Mouse (Mus musculus): ENCODE results near the gene Zfp346.

DNA sequence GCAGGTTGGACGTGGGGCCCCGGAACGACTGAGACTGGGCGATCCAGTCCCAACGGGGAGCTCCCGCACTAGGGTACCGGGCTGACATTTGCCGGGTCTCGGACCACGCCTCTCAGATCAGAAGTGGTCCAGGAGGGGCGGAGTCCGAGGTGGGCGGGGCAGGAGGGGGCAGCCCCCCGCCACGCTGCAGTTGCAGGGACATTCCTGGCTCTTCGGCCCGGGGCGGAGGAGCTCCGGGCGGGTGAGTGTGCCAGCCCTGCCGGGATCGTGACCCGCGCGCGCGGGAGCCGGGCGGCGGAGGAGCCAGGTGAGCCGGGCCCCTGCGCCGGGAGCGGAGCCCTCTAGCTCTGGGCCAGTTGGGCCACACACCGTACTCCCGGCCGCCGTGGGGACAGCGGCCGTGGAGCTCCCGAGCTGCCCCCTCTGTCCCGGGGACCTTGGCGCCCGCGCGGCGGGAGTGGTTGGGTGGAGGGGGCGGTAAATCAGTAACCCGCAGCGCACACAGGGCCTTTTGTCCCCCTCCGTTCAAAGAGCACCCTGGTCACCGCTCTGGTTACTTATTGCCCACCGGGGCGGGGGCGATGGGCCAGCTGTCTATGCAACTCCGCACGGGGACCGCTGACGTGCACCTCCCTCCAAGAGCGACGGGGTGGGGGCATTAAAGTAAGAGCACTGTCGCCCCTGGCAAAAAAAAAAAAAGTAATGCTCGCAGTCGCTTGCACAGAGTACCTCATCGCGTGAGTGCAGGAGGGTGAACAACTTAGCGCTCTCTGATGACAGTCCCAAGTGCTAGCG lies 47.7 kb downstream of the Zfp346 start, which contains the start of gene Fgfr4:
- no peak for TF ChIP-seq CTCF (IDR thresholded peaks at IDR 0.05; ENCODE audit: extremely low read depth, insufficient read length, insufficient replicate concordance, low read depth, low read length)
- no peak for TF ChIP-seq POLR2A (IDR thresholded peaks at IDR 0.05; ENCODE audit: low read depth, low read length)

Data from small intestine, adult 2 months (tissue).